Mouse (Mus musculus): ENCODE data around the gene Olfr1042.

Gene Olfr1042

GRCm38 (mm10) chr2:86161738-86162137, at the start of gene Olfr1042:
Gene Olfr1042, minus strand, starts transcription at chr2:86161838.
- no peak for TF ChIP-seq GATA4 (IDR thresholded peaks at IDR 0.05; ENCODE audit: insufficient replicate concordance, low read length)

- no peak for TF ChIP-seq GATA4 (IDR thresholded peaks at IDR 0.05; ENCODE audit: insufficient replicate concordance, low read length)
Observed at GRCm38 (mm10) chr2:86202909-86203308, 41.3 kb upstream of the Olfr1042 start, which contains the start of gene Olfr1045. Gene Olfr1045, minus strand, starts transcription at chr2:86203009.

GRCm38 (mm10) chr2:86195863-86196262, 34.2 kb upstream of the Olfr1042 start:
- TF ChIP-seq GATA4 (IDR thresholded peaks at IDR 0.05; ENCODE audit: insufficient replicate concordance, low read length), result no peak

GRCm38 (mm10) chr2:86185583-86185982, 23.9 kb upstream of the Olfr1042 start, which contains the start of gene Olfr52:
Gene Olfr52, minus strand, starts transcription at chr2:86185683.
- TF ChIP-seq GATA4 (IDR thresholded peaks at IDR 0.05; ENCODE audit: insufficient replicate concordance, low read length), result no peak

GRCm38 (mm10) chr2:86179950-86180349, 18.3 kb upstream of the Olfr1042 start:
- no peak for TF ChIP-seq GATA4 (IDR thresholded peaks at IDR 0.05; ENCODE audit: insufficient replicate concordance, low read length)

GRCm38 (mm10) chr2:86177720-86178119, 16.1 kb upstream of the Olfr1042 start, which contains the start of gene Olfr1044:
Gene Olfr1044, minus strand, starts transcription at chr2:86177820.
- TF ChIP-seq GATA4 (IDR thresholded peaks at IDR 0.05; ENCODE audit: insufficient replicate concordance, low read length), result no peak

GRCm38 (mm10) chr2:86167422-86167821, 5.8 kb upstream of the Olfr1042 start, which contains the start of gene Olfr1043:
Gene Olfr1043, minus strand, starts transcription at chr2:86167522.
- TF ChIP-seq GATA4 (IDR thresholded peaks at IDR 0.05; ENCODE audit: insufficient replicate concordance, low read length), result no peak

- TF ChIP-seq GATA4 (IDR thresholded peaks at IDR 0.05; ENCODE audit: insufficient replicate concordance, low read length), result no peak
Observed at GRCm38 (mm10) chr2:86146632-86147031, 15.0 kb downstream of the Olfr1042 start, which contains the start of gene Olfr1040. Gene Olfr1040, minus strand, starts transcription at chr2:86146732.

GRCm38 (mm10) chr2:86135828-86136227, 25.8 kb downstream of the Olfr1042 start, which contains the start of gene Olfr1039:
Gene Olfr1039, minus strand, starts transcription at chr2:86135928.
- TF ChIP-seq GATA4 (IDR thresholded peaks at IDR 0.05; ENCODE audit: insufficient replicate concordance, low read length), result no peak

Measured in liver, adult (tissue).